Mouse (Mus musculus) lung, adult 2 months (tissue): ENCODE measurements around the gene Pomt2.

Experiments used
- CTCF ChIP-seq: fragments of 200-500 bp; IDR thresholded peaks from 2 replicates; pipeline ENCODE4 v1.5.1; 2011; ENCODE audit warnings: mild to moderate bottlenecking, low read length, control low read depth; ENCODE audit not compliant: insufficient read depth
- POLR2A ChIP-seq: fragments of 200-500 bp; IDR thresholded peaks from 2 replicates; pipeline ENCODE4 v1.6.1; 2011; ENCODE audit warnings: low read depth, mild to moderate bottlenecking, control low read depth, low read length, borderline replicate concordance; ENCODE audit errors: extremely low read depth

GRCm38 (mm10) chr12:87138342-87138701 lies 9.4 kb downstream of the Pomt2 start:
- TF ChIP-seq CTCF = no peak
- no peak for TF ChIP-seq POLR2A
